Mouse (Mus musculus): Measurements from ENCODE around the gene Gm10964.
A peak's percentile ranks its signal among the peaks of the same experiment; 100 is the strongest.
"Not testable (repeated sequence)": the region's sequence is repeated elsewhere in the genome, so short reads cannot be mapped to it uniquely, and the experiment has no call there.

Gm10964 gene

DNA sequence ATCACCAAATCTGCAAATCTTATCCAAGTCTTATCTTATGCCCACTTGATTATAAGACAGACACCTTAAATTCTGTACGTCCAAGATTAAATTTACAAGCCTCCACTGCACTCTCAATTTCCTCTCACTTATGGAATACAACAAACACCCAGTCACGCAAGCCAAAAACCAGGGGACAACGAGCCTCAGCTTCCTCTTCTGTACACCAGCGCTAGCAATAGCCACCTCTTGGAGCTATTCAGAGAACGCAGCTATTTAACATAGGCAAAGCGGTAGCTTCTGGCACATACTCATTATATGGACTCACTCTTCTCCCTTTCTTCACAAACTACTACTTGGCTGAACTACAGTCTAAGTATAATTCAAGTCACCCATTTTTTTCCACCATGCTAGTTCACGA lies 40.0 kb downstream of the Gm10964 start:
- DNase-seq (ENCODE audit: low read depth, low spot score): no peak

DNA sequence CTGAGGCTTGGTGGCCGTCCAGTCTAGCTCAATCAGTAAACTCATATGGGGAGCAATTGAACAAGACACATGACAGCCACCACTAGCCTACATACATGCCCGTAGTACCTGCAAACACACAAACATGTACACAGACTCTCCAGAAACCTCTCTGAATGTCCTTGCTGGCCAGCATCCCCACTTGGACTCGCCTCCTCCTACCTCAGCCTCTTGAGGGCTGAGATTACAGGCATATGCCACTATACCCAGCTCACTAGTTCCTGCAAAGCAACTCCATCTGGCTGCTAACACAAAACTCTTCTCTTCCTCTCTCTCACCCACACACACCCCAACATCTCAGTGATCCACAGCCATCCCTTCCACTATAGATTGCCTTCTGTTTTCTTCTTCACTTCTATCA lies 41.1 kb downstream of the Gm10964 start:
- DNase-seq (ENCODE audit: low read depth, low spot score): peak; percentile 85

DNA sequence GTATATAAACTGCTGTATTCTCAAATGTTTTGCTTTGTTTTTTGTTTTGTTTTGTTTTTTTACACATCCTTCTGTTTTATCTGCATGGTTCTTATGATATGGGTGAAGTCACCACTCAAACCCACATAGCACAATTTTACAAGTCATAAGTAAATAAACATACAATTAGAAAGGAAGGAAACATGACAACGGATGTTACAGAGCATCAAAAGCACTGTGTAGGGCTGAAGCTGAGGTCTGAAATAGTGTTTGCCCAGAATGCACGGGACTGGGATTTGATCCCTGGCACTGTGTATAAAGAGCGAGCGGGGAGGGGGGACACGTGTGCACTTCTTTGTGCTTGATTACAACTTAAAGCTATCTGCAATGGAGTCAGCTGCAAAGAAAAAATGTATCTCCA lies 41.6 kb downstream of the Gm10964 start:
- no peak for DNase-seq (ENCODE audit: low read depth, low spot score)

DNA sequence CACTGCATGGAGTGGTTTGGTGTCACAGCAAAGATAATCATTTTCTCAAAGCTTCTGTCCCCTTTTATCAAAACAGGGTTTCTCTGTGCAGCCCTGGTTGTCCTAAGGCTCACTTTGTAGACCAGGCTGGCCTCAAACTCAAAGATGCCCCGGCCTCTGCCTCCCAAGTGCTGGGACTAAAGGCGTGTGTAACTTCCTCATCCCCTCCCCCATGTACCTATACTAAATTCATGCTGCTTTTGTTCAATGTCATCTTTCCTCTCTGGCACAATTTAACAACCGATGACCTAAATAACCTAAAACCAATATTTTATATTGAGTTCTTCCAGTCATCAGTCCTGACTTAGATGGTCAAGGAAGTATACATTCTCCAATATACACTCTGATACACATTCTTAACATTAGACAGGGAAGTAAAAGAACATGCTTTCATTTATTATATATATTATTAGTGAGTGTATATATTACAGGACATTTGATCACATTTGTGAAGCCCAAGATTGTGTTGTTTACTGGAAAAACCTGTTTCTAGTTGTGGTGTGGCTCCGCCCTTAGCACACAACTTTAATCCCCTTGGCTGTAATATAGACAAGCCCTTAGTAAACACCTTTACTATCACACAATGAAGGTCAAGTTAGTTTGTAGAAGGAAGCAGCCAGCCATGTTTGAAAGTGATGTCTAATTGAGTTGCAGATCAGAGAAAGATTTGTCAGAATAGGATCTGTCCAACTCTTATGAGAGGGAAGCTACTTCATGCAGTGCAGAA lies 43.9 kb downstream of the Gm10964 start:
- DNase-seq (ENCODE audit: low read depth, low spot score): no peak

DNA sequence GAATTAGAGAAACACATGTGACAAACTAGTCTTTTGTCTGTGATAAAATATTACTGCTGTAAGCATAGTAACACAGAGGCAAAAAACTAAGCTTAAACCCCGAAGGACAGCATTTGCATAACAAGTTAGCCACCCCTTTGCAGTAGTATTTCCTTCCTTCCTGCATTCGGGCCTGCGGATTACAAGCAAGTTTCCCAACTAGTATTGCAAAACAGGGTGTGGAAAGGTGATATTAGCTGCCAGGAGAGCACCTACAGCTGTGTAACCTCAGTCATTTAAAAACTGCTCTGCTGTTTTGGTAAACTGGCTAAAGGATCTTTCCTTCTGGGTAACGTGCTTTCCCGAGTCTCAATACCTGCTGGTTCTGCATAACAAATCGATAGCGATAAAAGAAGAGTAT lies 48.1 kb downstream of the Gm10964 start:
- DNase-seq (ENCODE audit: low read depth, low spot score): no peak

DNA sequence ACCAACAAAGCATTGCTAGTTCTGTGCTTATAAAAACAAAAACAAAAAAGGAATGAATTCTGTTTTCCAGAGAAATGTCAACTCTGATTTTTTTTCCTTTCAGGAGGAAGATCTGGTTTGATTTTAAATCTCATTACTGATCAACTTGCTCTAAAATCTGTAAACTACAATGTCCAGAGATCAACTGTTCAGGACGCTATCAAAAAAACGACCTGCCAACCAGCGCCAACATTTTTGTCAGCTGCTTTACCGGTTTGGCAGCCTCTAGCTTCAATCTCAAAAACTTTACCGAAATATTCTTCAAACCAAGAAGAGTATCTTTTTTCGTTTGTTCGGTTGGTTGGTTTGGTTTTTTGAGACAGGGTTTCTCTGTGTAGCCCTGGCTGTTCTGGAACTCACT lies 49.9 kb downstream of the Gm10964 start:
- no peak for DNase-seq (ENCODE audit: low read depth, low spot score)

DNA sequence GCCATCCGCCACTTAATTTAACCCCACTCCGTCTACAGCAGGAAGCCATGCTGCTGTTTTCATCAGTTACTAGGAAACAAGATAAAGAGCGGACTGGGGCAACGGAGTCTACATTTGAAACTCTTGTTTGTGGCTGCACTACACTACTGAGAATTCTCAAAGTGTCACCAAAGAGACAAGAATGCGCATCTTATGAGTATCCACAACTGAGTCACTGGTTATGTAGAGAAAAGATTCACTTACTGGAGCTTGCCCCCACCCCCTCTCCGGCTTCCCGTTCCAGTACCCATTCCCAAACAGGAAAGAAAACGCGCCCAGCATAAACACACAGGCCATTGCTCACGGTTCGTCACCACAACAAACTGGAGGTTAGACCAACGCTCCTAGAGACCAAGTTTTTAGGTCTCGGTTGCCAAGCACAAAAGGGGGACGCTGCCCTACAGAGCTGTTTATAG lies 50.8 kb downstream of the Gm10964 start:
- peak; percentile 39 for DNase-seq (ENCODE audit: low read depth, low spot score)

DNA sequence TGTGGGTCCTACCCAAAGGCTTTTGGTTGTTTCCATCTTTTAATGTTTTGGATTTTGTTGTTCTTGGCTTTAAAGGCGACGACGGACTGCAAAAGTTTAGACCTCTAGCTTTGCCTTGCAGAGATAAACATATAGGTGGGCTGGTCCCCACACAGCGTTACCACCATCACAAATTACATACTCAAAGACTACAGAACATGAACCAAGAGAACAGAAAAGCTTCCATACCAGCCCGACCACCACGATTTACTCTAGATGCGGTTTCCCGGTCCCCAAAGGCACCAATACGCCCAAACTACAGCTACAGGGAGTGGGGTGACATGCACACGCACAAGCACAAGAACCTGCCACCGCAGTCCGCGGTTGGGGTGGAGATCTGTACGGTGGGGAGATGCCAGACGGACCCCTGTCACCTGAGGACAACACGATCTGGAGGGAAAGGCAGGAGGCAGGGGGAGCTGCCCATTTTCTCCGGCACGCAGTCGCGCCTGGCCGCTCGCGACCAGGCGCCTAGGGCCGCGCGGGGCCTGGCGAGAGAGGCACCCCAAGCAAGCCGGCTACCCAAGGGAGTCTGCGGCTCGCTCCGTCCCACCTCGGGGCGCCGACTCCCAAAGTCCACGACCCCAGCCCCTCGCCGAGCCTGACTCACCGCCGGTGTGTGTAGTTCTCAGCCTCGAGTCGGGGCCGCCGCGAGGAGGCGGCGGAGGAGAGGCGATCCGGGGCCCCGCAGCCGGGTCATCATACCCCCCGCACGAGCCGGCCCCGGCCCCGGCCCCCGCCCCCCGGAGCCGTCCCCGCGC lies 51.4 kb downstream of the Gm10964 start:
- peak; percentile 36 for DNase-seq (ENCODE audit: low read depth, low spot score)

DNA sequence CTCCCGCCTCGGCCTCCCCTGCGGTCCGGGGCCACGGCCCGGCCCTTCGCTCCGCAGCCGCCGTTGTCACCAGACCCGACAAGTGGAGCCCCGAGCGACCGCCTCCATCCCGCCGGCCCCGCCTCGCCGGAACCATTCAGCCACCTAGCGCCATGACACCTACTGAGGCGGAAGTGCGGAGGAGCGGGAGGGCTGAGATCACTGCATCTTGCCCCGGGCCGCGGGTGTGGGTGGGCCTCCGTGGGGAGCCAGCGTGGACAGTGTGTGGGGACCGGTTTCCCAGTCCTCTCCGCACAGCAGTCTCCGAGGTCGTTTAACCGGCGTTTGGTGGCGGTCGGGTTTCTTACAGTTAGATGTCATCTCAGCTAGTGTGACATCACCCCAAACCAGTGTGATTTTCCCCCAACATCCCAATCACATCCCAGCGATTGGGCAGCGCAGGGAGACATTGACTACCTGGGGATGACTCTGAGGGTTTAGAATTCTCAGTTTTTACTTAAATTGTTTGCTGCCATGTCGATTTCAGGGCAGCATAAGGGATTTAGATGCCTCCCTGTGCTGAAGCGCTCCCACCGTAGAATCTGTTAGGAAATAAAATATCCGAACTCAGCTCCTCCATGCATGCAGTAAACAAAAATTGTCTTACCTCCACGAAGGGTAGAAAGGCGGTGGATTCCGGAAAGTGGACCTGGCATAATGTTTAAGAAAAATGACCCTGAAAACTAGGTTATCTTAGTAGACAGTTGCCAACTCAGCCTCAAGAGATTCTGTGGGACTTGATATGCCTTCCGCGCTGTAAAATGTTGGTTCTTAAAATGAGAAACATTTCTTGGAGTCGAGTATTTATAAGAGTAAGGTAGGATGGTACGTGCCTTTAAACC lies 52.3 kb downstream of the Gm10964 start, which contains the start of gene Hipk1:
Gene Hipk1, minus strand, starts transcription at position 334 of the 881 bp plus-strand sequence.
- DNase-seq (ENCODE audit: low read depth, low spot score): peak; percentile 98

DNA sequence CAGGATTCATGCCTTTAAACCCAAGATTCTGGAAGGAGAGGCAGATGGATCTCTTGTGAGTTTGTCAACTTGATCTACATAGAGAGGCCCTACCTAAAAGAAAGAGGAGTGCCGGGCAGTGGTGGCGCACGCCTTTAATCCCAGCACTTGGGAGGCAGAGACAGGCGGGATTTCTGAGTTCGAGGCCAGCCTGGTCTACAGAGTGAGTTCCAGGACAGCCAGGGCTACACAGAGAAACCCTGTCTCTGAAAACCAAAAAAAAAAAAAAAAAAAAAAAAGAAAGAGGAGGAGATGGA lies 52.9 kb downstream of the Gm10964 start:
- DNase-seq (ENCODE audit: low read depth, low spot score): not testable (repeated sequence)

DNA sequence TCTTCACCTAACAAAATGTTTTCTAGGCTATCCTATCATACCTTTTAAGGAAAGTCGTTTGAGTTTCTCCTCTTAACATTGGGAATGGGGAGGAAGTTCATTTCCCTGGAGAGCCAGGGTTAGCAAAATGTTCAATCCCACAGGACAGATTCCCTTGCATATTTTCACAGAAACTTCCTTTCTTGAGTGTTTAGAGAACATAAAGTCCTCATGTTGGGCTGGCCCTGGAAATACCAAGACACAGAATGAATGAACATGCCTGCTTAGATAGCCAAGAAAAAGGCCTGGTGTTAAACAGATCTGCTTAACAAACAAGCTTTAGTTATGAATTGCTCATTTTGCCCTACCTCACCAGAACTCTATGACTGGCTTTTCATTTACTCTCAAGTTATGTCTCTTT lies 53.4 kb downstream of the Gm10964 start:
- DNase-seq (ENCODE audit: low read depth, low spot score): no peak
